Mouse (Mus musculus): ENCODE measurements around the gene Clcn7. TPM values are rescaled to one million over a fixed set of nuclear protein-coding genes. Genes with fewer than 3 reads are reported as not detected.
A peak's percentile ranks its signal among the peaks of the same experiment; 100 is the strongest.

The Clcn7 gene
- total RNA-seq (2021), result 10 to 100 TPM; 16.2 to 19.2 TPM
- long read RNA-seq, experiment 1, full-length matches to known transcripts, result 11 of 23 reads
- long read RNA-seq, experiment 1, partial matches to known transcripts, result 6 of 23 reads
- long read RNA-seq, experiment 1, other reads (novel, unspliced or antisense), result 6 of 23 reads
- long read RNA-seq, experiment 2, full-length matches to known transcripts, result 16 of 17 reads
- long read RNA-seq, experiment 2, partial matches to known transcripts, result 1 of 17 reads
- long read RNA-seq, experiment 2, other reads (novel, unspliced or antisense), result 0 of 17 reads

- peak; percentile 96 for DNase-seq
- no peak for TF ChIP-seq CTCF (IDR thresholded peaks at IDR 0.05)
- peak within 1 kb of the TSS; percentile 99 for H3K4me3 ChIP-seq
- intact Hi-C loops (cut with DNase I), result loop anchor here (2.0 kb wide), 1 partner anchor 52 kb away; the partner anchor contains the start of gene BC003965
- H3K27ac ChIP-seq, result peak within 1 kb of the TSS; percentile 91
Measured at GRCm38 (mm10) chr17:25133275-25133698, at the start of gene Clcn7. TSS of gene Clcn7 (plus strand) at chr17:25133391.

GRCm38 (mm10) chr17:25083444-25083931 lies 49.7 kb upstream of the Clcn7 start, which contains the start of gene Tmem204:
TSS of gene Tmem204 (minus strand) at chr17:25083591.
- peak; percentile 80 for DNase-seq
- intact Hi-C loops (cut with DNase I), result loop anchor here (2.0 kb wide), 1 partner anchor 143 kb away; no protein-coding TSS in a partner anchor

DNA sequence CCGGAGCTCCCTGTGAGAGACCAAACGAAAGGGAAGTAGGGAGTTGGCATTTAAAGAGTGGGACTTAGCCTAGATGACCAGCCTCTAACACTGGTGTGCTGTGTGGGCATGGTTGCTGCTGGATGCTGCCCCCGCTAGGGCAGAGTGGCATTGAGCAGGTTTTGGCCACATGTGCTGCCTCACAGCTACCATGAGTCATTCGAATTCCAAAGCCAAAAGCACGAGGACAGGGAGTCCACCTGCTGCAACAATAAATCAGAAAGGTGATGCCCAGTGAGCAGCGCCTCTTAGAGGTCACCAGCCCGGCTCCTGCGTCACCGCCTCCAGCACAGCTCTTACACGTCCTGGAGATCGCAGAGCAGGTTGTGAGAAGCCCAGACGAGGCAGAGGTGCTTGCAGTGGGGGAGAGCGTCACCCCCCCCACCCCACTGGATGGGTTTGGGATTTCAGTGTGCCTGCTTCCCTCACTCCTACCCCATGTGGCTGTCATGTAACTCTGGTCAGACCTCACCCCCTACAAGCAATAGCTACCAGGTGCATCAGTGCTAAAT lies 48.3 kb upstream of the Clcn7 start:
- peak; percentile 80 for DNase-seq
- H3K4me3 ChIP-seq, result no peak overlapping the region
- H3K27ac ChIP-seq, result peak overlapping the region; percentile 95
- peak; percentile 52 for TF ChIP-seq CTCF (IDR thresholded peaks at IDR 0.05)
- intact Hi-C loops (cut with DNase I), result no loop called here

More at GRCm38 (mm10) chr17:25083444-25083931, 49.7 kb upstream of the Clcn7 start, which contains the start of gene Tmem204:
- peak; percentile 60 for TF ChIP-seq CTCF (IDR thresholded peaks at IDR 0.05)
- H3K4me3 ChIP-seq, result peak within 1 kb of the TSS; percentile 72
- H3K27ac ChIP-seq, result peak within 1 kb of the TSS; percentile 95

DNA sequence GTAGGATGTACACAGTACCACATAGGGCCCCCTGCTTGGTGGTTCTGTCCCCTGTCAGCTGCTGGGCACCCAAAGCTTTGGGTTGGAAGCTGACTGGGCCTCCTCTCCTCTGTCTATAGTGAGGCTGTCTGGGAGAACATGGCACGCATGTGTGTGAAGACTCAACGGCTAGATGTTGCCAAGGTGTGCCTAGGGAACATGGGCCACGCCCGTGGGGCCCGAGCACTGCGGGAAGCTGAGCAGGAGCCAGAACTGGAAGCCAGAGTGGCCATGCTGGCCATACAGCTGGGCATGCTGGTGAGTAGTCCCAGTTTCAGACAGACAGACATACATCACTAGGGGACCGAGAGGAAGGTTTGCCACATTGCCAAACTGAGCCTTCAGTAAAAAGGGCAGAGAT lies 46.5 kb upstream of the Clcn7 start:
- DNase-seq, result no peak
- Histone ChIP-seq H3K4me3 (no peak overlapping the region), H3K27ac (peak overlapping the region; percentile 35; the same call in 1 of the 2 replicates)
- intact Hi-C loops (cut with DNase I), result no loop called here
- no peak for TF ChIP-seq CTCF (IDR thresholded peaks at IDR 0.05)

DNA sequence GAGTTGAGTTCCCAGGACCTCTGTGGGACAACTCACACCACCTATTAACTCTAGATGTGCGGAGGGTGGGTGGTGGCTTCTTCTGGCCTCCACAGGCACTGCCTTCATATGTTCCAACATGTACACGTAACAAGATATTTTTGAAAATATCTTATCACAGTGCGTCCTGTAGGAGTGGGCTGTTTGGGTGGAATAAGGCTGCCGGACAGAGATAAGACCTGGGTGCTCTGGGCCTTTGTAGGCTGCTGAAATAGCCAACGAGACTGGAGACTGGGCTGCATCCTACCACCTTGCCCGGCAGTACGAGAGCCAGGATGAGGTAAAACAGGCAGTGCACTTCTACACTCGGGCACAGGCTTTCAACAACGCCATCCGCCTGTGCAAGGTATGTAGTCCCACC lies 44.0 kb upstream of the Clcn7 start:
- H3K4me3 ChIP-seq, result no peak overlapping the region
- no peak; the same call in 1 of the 2 replicates for TF ChIP-seq CTCF (IDR thresholded peaks at IDR 0.05)
- intact Hi-C loops (cut with DNase I), result no loop called here
- no peak for DNase-seq
- H3K27ac ChIP-seq, result no peak overlapping the region

DNA sequence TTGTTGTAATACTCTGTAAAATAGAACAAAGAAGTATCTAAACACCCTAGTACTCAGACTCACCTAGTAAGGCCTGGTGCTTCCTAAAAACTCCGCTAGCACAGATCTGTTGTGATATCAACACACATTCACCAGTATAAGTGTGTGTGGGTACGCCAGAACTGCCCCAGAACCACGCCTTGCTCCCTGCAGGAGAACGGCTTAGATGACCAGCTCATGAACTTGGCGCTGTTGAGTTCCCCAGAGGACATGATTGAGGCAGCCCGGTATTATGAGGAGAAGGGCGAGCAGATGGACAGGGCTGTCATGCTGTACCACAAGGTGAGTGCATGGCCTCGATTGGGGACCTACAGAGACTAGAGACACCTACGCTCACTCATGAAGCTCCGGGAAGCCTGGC lies 42.7 kb upstream of the Clcn7 start:
- intact Hi-C loops (cut with DNase I), result no loop called here
- Histone ChIP-seq H3K27ac (no peak overlapping the region), H3K4me3 (no peak overlapping the region)
- no peak for TF ChIP-seq CTCF (IDR thresholded peaks at IDR 0.05)
- DNase-seq, result no peak

- DNase-seq, result no peak
- intact Hi-C loops (cut with DNase I), result no loop called here
- no peak for TF ChIP-seq CTCF (IDR thresholded peaks at IDR 0.05)
- Histone ChIP-seq H3K4me3 (no peak overlapping the region), H3K27ac (no peak overlapping the region)
Measured at GRCm38 (mm10) chr17:25096221-25096620, 37.0 kb upstream of the Clcn7 start.

GRCm38 (mm10) chr17:25100052-25100451 lies 33.1 kb upstream of the Clcn7 start:
- no peak overlapping the region for H3K27ac ChIP-seq
- TF ChIP-seq CTCF (IDR thresholded peaks at IDR 0.05), result no peak
- intact Hi-C loops (cut with DNase I), result no loop called here
- H3K4me3 ChIP-seq, result no peak overlapping the region
- no peak for DNase-seq

DNA sequence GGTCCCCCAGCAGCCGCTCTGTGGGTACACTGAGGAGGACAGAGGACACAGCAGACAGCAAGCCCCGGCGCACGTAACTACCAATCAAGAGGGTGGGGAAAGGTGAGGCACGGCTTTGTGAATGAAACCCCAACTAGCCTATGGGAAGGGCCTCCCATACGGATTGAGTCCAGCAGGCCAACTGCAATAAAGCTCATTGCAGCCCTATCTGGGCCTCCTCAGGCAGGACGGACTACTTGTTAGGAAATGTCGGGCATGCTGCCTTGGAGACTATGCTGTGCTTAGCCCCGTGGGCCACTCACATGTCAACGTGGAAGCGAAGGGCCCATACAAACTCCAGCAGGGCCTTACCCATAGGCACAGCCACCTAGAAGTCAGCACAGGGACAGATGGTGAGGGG lies 31.9 kb upstream of the Clcn7 start:
- H3K4me3 ChIP-seq, result no peak overlapping the region
- H3K27ac ChIP-seq, result no peak overlapping the region
- TF ChIP-seq CTCF (IDR thresholded peaks at IDR 0.05), result no peak
- DNase-seq, result peak; percentile 11
- intact Hi-C loops (cut with DNase I), result no loop called here

- DNase-seq, result no peak
- TF ChIP-seq CTCF (IDR thresholded peaks at IDR 0.05), result no peak
- Histone ChIP-seq H3K27ac (no peak overlapping the region), H3K4me3 (no peak overlapping the region)
- intact Hi-C loops (cut with DNase I), result no loop called here
Measured at GRCm38 (mm10) chr17:25107786-25108185, 25.4 kb upstream of the Clcn7 start.

DNA sequence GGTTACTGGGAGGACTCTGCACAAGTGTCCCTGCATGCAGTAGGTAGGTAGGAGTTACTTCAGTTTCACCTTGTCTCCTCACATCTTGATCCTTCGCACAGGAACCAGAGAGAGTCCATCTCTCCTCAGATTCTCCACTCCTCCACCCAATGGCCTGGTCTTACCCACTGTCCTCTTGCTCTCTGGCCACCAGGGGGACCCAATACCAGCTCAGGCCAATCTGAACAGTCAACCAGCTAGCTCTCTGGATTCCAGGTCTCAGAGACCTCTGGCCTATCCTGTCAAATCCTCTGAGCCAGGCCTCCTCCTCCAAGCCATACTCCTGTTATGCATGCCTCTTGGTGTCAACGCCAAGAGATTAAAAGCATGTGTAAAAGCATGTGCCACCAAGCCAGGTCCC lies 23.6 kb upstream of the Clcn7 start:
- H3K4me3 ChIP-seq, result no peak overlapping the region
- no peak overlapping the region for H3K27ac ChIP-seq
- peak; percentile 63 for TF ChIP-seq CTCF (IDR thresholded peaks at IDR 0.05)
- intact Hi-C loops (cut with DNase I), result no loop called here
- peak; percentile 63 for DNase-seq

DNA sequence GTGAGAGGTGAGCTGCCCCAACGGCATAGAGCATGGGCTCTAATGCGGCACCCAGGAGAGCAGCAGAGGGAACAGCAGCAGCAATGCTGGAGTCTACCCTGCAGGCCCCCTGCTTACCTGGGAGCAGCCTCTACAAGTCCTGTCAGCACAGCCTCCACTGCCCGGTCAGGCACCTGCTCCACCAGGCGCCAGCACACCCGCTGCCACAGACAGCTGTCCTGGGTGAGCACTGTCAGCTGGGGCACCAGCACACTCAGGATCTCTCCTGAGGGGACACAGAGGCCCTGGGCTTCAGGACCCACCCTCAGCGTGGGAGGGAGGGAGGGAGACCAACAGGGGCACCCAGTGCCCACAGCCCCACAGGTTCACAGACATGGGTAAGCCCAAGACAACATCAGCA lies 22.6 kb upstream of the Clcn7 start:
- intact Hi-C loops (cut with DNase I), result no loop called here
- Histone ChIP-seq H3K27ac (no peak overlapping the region), H3K4me3 (no peak overlapping the region)
- no peak for TF ChIP-seq CTCF (IDR thresholded peaks at IDR 0.05)
- no peak for DNase-seq

DNA sequence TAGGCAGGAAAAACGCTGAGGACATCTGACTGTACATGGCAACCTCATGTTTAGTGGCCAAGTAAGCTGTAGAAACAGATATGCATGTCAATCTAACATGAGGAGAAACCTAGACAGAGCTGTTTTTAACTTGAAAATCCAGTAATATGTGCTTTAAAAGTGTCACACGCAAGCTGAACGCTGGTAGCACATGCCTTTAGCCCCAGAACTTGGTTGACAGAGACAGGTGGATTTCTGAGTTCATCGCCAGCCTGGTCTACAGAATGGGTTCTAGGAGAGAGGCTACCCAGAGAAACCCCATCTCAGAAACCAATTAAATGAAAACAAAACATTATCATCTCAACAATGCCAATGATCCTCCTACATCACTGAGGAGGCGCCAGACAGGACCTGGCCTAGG lies 22.0 kb upstream of the Clcn7 start:
- intact Hi-C loops (cut with DNase I), result no loop called here
- no peak for TF ChIP-seq CTCF (IDR thresholded peaks at IDR 0.05)
- peak overlapping the region; percentile 85 for H3K27ac ChIP-seq
- no peak overlapping the region for H3K4me3 ChIP-seq
- no peak for DNase-seq
